Mouse (Mus musculus) T-helper 1 cell (primary cell): ENCODE results near the gene Grin2c.

Source experiments
- in situ Hi-C: fragments of 300-600 bp; cut with MboI, MseI; formaldehyde crosslinking; loops from one replicate; pipeline ENCODE4 v1.15.1; 2025; ENCODE audit warnings: high pct_unique_total_duplicates

Grin2c gene

GRCm38 (mm10) chr11:115232889-115233288, 34.2 kb downstream of the Grin2c start:
- in situ Hi-C loops, result no loop called here

GRCm38 (mm10) chr11:115231924-115232323, 35.1 kb downstream of the Grin2c start:
- in situ Hi-C loops, result no loop called here

GRCm38 (mm10) chr11:115231168-115231915, 35.7 kb downstream of the Grin2c start:
- in situ Hi-C loops, result no loop called here

- in situ Hi-C loops, result no loop called here
These were observed 37.8 kb downstream of the Grin2c start for GRCm38 (mm10) chr11:115229021-115229930.

- in situ Hi-C loops, result no loop called here
These were observed 38.6 kb downstream of the Grin2c start for GRCm38 (mm10) chr11:115228430-115228829.

GRCm38 (mm10) chr11:115227640-115228039, 39.4 kb downstream of the Grin2c start:
- in situ Hi-C loops, result no loop called here

GRCm38 (mm10) chr11:115226811-115227491, 40.1 kb downstream of the Grin2c start:
- in situ Hi-C loops, result no loop called here

- in situ Hi-C loops, result no loop called here
These were observed 41.7 kb downstream of the Grin2c start for GRCm38 (mm10) chr11:115225301-115225700.

GRCm38 (mm10) chr11:115224889-115225288, 42.2 kb downstream of the Grin2c start:
- in situ Hi-C loops, result loop anchor here (5.0 kb wide), 1 partner anchor 952 kb away; no protein-coding TSS in a partner anchor

GRCm38 (mm10) chr11:115223877-115224276, 43.2 kb downstream of the Grin2c start:
- in situ Hi-C loops, result loop anchor here (5.0 kb wide), 1 partner anchor 953 kb away; no protein-coding TSS in a partner anchor

GRCm38 (mm10) chr11:115223451-115223850, 43.6 kb downstream of the Grin2c start:
- in situ Hi-C loops, result loop anchor here (5.0 kb wide), 1 partner anchor 954 kb away; no protein-coding TSS in a partner anchor

GRCm38 (mm10) chr11:115222570-115222969, 44.5 kb downstream of the Grin2c start:
- in situ Hi-C loops, result loop anchor here (5.0 kb wide), 1 partner anchor 955 kb away; no protein-coding TSS in a partner anchor

GRCm38 (mm10) chr11:115222077-115222476, 45.0 kb downstream of the Grin2c start:
- in situ Hi-C loops, result loop anchor here (5.0 kb wide), 1 partner anchor 955 kb away; no protein-coding TSS in a partner anchor

- in situ Hi-C loops, result loop anchor here (5.0 kb wide), 1 partner anchor 958 kb away; no protein-coding TSS in a partner anchor
These were observed 47.4 kb downstream of the Grin2c start for GRCm38 (mm10) chr11:115219685-115220084.

GRCm38 (mm10) chr11:115219263-115219662, 47.8 kb downstream of the Grin2c start:
- in situ Hi-C loops, result no loop called here

GRCm38 (mm10) chr11:115217439-115218410, 49.3 kb downstream of the Grin2c start:
- in situ Hi-C loops, result no loop called here

- in situ Hi-C loops, result no loop called here
These were observed 51.9 kb downstream of the Grin2c start for GRCm38 (mm10) chr11:115215123-115215522.

GRCm38 (mm10) chr11:115212116-115212515, 54.9 kb downstream of the Grin2c start:
- in situ Hi-C loops, result no loop called here

GRCm38 (mm10) chr11:115209958-115210357, 57.1 kb downstream of the Grin2c start:
- in situ Hi-C loops, result loop anchor here (5.0 kb wide), 1 partner anchor 52 kb away; no protein-coding TSS in a partner anchor
